Mouse (Mus musculus) erythroblast, embryonic 14.5 days (primary cell): ENCODE results near the gene Immp2l.

Experiments used
- GATA1 ChIP-seq: IDR thresholded peaks from 2 replicates; pipeline ENCODE4 v1.6.1; 2012; ENCODE audit warnings: low read length, inconsistent platforms, mixed read lengths
- TAL1 ChIP-seq: IDR thresholded peaks from 3 replicates; pipeline ENCODE4 v1.6.1; 2012; ENCODE audit warnings: low read length, inconsistent platforms, mixed read lengths

DNA sequence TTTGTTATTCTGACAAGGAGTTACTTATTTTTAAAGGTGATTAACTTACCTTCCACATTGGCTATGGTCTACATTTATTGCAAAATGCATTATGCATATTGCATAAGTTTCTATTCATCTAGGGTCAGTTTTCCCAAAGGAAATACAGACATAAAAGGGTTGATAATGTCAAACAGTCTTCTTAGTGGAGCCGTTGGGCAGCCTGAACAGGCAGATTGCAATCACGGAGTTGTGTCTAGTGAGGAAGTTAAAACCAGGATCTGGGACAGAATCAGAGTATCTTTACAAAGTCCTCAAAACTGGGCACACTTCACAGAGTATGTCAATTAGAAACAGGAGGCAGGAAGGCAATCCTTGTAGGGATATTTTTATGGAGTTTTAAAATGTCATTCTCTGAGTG, 300.5 kb downstream of the Immp2l start:
- TF ChIP-seq TAL1 (no peak), GATA1 (no peak)
